Mouse (Mus musculus) gastrocnemius, adult 18-20 months (tissue): Measurements from ENCODE around the gene Shank3. TPM values are rescaled to one million over a fixed set of nuclear protein-coding genes. Genes with fewer than 3 reads are reported as not detected.

Experiments used
- DNase-seq: peaks from one replicate; pipeline ENCODE4 v3.0.0; 2021; ENCODE audit warnings: low spot score
- long read RNA-seq, 2 experiments: library from polyadenylated mRNA; stranded (forward); transcript quantifications; one replicate each; pipeline ENCODE4 v2.0.0; 2021
- total RNA-seq, 2 experiments: library from RNA; stranded (reverse); gene quantifications; 2 replicates each; pipeline ENCODE4 v1.2.3; 2021

Gene Shank3
- 10 to 100 TPM in 1 of 2 experiments, 1 to 10 TPM in 1; 8.9 to 12.6 TPM for total RNA-seq
- long read RNA-seq, experiment 1, partial matches to known transcripts = 1 of 3 reads
- long read RNA-seq, experiment 1, other reads (novel, unspliced or antisense) = 2 of 3 reads
- long read RNA-seq, experiment 2, partial matches to known transcripts = 2 of 4 reads
- long read RNA-seq, experiment 2, other reads (novel, unspliced or antisense) = 2 of 4 reads

DNA sequence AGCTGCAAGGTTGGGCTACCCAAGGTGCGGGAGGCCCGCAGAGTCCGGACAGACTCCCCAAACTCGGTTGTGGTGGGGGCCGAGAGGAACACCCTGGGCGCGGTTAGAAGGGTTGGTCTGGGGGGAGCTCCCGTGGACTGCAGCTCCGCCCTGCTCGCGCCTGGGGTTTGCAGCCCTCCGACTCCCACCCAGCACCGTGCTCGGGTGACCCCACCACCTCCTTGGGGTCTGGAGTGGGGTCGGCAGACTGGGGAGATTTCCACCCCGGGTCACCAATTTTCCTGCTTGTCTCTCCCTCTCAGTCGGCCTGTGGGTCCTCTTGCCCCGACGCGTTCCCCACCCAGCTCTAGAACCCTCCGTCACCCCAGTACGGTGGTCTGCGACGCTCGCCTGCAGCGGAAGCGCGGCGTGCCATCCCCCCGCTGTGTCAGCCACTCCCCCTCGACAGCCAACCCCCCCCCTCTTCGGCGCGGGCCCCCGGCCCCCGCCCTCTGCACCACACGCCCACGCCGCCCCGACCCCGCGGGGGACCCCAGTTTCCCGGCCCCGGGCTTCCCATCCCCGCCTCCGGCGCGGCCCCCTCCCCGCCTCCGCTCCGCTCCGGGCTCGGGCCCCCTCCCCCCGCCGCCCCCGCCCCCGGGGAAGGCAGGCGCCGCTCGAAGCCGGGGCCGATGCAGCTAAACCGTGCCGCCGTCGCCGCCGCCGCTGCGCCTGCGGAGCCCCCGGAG, at the start of gene Shank3:
TSS of gene Shank3 (plus strand) at position 663 of the 728 bp plus-strand sequence.
- no peak for DNase-seq

DNA sequence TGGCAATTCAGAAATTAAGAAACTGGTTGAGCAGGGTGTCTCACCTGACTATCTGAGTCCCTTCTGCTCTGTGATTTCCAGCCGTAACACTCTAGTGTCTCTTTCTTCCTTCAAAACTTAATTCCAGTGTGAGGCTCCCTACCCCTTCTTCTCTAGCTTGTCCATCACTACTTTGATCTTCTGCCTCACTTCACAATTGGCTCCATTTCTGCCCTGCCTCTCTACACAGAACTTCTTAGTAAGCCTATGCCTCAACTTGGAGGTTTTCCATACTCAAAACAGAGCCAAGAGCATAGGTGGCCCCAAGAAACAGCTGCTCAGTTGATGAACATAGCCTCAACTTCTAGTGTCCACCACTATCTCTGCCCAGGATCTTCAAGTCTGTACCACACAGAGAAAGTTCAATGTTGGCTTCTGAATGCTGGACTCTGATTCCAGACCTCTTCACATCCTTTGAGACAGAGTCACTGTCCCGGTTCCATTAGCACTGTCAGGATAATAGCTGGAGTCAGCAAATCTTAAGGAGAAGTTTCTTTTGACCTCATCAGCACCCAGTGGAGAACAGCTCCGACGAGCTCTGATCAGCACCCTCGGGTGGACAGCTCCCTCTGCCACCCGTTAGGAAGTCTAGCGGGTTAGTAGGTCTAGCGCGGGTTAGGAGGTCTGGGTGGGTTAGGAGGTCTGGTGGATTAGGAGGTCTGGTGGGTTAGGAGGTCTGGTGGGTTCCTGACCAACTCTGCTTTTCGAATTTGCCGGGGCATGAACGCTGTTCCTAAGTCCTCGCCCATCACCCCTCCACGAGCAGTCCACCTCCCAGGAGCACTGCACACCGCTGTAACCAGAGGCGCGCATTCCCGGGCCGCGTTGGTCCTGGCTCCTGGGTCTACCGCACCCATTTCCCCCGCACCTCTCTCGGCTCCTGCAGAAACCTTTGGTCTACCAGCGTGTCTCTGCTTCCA, 46.2 kb upstream of the Shank3 start:
- DNase-seq = peak; percentile 45

DNA sequence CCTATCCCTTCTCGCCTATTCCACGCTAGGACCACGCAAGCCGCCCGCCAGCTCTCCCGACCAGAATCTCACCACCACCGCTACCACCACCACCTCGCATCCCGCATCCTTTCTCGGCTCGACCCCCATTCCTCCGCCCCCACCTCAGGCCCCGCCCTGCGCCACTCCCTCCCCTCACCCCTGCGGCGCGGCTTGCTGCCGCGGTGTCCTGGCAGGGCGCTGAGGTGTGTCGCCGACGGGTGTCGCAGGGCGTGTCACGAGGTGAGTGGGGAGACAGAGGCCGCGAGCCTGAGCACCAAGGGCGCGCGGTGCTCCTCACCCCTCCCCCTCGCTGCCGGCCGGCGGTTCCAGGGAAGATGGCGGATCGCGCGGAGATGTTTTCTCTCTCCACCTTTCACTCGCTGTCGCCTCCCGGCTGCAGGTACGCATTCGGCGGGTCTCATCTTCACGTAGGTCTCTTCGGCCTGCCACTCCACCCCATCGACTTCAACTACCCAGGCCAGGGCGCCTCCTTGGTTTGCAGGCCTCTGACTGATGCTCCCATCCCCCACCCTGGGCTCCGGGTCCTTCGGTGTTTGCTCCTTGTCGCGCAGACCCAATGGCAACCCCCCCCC, 45.5 kb upstream of the Shank3 start, which contains the start of gene Mapk8ip2:
TSS of gene Mapk8ip2 (plus strand) at position 49 of the 614 bp plus-strand sequence.
- DNase-seq = no peak

DNA sequence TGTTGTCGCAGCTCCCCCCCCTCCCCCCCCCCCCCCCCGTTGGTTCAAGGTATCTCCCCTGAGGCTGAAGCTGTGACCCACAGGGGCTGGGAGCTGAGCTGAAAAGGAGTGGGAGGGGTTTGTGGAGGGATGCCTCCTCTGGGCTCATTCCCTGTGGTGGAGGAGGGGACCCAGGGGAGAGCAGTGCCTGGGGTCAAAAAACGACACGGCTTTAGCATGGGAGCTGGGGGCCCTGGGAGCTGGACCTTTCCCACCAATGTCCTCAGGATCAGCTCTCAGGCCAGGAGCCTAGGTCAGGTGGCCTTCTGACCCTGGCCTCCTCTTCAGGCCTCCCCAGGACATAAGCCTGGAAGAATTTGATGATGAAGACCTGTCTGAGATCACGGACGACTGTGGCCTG, 44.6 kb upstream of the Shank3 start:
- DNase-seq = no peak

GRCm38 (mm10) chr15:89455642-89456041, 43.8 kb upstream of the Shank3 start:
- no peak for DNase-seq

DNA sequence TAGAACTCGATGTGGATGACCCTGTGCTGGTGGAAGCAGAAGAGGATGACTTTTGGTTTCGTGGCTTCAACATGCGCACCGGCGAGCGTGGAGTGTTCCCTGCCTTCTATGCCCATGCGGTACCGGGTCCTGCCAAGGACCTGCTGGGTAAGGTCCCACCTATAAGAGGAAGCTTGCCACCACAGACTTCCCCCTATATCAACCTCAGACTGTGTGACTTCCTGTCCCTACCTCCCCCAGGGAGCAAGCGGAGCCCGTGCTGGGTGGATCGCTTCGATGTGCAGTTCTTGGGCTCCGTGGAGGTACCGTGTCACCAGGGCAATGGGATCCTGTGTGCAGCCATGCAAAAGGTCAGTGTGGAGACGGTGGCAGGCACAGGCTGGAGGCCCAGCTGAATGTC, 40.5 kb upstream of the Shank3 start:
- no peak for DNase-seq

DNA sequence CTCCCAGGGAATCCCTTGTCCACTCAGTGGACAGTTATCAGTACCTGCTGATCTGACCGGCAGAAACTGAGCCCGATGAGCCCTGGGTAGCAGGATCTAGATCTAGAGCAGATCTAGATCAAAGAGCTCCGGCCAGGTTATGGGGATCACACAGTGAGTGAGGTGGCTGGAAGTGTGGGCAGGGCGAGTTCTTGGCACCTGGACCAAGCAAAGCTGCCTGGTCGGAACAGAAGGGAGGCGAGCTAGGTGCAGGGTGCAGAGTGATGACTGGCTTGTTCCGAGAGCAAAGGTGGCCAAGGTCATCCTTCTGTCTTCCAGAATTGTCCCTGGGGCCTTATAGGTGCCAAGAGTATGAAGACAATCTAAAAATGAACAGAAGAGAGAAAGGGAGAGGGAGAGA, 39.6 kb upstream of the Shank3 start:
- DNase-seq = no peak

DNA sequence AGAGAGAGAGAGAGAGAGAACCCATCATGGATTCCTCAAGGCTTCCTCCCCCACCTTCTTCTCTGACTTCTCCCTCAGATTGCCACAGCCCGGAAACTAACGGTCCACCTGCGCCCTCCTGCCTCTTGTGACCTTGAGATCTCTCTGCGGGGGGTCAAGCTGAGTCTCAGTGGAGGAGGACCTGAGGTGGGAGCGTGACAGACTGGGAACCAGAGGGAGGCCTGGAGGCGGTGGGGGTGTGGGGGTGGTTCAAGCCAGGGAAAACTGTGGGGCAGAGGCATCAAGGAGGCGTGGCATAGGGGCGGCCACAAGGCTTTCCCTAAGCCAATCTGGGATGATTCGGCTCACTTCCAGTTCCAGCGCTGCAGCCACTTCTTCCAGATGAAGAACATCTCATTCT, 39.1 kb upstream of the Shank3 start:
- no peak for DNase-seq

DNA sequence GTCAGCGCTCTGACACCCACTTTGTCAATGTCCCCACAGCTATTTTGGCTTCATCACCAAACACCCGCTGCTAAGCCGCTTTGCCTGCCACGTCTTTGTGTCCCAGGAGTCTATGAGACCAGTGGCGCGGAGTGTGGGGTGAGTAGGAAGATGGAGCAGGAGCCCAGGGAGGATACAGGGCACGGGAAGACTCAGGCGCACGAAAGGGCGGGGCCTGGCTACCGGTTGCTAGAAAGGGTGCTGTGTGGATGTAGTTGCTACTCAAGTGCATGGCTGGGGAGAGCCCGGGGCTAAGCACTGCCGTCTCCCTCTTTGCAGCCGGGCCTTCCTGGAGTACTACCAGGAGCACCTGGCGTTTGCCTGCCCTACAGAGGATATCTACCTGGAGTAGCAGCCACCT, 38.1 kb upstream of the Shank3 start:
- no peak for DNase-seq

DNA sequence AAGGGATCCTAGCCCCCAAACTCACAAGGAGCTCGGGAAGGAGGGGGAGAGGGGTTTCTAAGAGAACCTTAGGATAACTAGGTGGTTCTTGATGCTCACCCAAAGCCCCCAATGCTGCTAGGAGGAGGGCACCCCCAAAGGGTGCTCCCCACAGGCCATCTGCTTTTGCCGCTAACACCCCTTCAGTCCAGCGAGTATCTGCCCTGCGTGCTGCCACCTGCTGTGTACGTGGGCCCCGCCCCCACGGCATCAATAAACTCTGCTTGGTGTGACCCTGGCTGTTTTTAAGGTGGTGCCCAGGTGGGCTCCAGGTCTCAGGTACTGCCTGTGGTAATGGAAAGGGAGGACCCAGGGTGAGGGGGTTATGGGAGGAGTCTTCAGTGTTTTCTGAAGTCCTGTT, 37.2 kb upstream of the Shank3 start:
- no peak for DNase-seq

GRCm38 (mm10) chr15:89463334-89464235, 35.8 kb upstream of the Shank3 start:
- no peak for DNase-seq

DNA sequence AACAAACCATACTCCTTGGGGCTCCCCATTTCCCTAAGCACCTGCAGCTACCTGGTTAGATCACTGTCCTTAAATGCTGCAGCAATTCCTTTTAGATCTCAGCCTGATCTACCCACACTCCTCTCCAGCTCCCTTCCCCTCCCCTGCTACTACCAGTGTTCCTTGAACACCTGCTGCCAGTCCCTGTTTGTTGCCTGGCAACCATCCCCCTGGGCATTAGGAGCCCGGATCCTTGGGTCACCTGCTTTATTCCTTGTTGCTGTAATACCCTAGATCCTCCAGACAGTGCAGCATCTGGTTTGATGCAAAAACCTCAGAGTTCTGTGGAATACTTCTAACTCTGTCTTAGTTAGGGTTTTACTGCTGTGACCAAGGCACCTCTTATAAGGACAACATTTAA, 34.4 kb upstream of the Shank3 start:
- DNase-seq = no peak

DNA sequence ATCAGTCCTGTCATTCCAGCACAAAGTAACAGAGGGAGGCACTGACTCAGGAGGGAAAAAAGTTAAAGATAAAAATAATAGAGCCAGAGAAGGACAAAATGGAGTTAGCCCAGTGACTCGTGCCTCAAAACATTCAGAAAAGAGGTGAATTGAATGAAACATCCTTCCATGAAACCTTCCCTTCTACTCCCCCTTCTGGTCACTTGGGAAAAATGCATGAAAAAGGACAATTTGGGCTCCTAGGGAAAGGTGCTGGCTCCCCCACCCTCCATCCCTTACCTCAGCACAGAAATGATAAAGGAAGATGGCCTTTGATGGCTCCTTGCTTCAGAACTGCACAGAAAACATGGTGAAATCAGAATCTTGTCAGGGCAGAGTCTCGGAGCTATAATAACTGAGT, 30.8 kb upstream of the Shank3 start:
- DNase-seq = peak; percentile 10

DNA sequence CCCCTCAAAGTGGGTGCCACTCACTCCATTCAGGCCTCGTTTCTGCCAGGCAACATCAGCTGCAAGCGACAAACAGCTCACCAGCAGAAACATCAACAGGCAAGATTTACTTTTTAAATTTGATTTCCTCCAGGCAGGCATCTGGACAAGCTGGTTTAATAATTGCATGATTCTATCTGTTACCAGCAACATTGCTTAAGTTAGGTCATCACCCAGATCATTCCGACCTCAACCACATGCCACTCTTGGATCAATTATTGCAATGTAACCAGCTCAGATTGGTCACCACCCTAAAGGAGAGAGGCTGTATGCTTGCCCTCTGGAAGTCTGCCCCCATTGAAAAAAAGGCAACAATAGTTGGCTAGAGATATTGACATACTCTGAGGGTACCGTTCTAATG, 27.9 kb upstream of the Shank3 start:
- DNase-seq = no peak

DNA sequence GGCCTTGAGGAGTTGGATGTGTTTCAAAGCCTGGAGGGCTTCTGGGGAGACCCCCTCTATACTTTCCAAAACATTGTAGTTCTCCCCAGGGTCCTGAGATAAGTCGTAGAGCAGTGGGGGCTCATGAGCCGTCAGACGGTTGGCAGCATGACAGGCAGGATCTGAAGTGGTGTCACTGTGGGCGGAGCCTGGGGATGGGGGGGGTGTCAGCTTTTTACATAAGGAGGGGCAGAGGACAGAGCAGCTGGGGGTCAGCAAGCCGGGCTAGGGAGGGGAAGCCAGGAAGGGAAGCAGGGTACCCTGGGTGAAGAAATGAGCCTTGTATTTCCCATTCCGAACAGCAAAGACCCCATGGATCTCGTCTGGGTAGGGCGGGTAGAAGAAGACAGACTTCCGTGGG, 26.1 kb upstream of the Shank3 start:
- no peak for DNase-seq

- no peak for DNase-seq
Observed at GRCm38 (mm10) chr15:89473921-89474320, 25.5 kb upstream of the Shank3 start.

DNA sequence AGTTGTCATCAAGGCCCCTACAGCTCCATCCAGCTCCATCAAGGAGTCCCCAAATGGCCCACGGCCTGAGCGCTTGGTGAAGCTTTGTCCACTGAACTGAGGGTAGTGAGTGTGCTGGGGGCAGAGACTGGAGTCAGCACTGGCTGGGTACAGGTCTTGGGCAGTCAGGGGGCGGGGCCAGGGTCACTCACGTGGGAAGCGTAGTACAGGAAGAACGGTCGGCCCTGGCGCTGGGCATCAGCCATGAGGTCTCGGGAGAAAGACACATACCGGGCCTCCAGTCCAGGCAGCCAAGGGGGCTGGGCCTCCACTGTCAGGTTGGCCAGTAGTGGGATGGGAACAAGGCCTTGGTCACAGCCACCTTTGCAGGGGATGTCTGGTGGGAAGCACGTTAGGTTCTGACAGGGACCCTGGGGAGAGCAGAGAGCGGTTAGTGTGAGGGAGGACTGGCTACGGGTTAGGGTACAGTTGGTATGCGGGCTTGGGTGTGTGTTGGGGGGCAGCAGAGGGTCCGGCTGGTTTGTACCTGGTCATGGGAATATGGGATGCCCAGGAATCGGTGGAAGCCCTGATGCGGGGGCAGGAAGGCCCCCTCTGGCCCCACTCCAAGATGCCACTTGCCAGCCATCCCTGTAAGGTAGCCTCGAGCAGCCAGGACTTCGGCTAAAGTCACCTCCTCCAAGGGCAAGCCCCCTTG, 24.7 kb upstream of the Shank3 start:
- no peak for DNase-seq

DNA sequence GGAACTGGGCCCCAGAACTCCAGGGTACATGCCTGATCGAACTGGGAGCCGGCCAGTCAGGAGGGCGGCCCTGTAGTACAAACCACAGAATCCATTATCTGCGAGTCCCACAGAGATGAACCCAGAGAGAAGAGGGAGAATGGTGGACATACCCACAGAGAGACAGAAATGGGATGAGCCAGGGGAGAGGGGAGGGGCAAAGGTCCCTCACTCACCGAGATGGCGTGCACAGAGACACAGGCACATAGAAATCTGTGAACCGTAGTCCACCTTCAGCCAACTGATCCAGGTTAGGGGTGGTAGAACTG, 24.2 kb upstream of the Shank3 start:
- no peak for DNase-seq

DNA sequence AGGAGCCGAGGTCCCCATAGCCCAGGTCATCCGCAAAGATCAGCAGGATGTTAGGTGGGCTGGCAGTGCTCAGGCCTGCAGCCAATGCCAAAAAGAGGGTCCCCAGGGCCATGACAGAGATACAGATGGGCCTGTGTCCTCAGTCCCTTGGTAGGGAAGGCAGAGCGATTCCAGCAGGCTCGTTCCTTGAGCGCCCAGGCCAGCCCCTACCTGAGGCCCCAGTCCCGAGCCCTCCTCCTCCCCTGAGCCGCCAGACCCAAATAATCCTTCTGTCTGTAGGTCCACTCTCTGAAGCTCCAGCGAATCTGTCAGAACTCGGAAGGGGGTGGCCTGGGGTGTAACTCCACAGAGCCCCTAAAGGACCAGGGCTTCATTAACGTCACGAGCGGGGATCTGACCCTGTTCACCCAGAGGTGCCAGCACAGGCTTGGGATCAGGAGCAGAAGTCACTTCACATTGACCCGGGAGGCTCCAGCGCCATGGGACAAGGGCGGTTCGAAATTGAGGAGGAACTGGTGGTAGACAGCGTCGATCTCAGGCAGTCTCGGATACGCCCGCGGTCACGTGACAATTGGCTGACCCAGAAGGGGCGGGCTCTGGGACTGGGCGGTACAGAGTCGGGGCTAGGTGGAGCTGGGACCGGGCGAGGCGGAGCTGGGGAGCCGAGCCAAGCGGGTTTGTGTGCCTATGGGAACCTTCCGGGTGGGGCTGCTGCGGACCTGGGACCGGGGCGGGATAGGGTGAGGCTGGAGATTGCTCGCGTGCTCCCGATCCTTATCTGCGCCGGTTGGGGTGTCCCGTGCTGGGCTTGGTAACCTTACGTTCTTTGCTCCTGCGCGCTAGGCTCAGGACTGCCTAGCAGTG, 23.6 kb upstream of the Shank3 start:
- DNase-seq = peak; percentile 95
